Mouse (Mus musculus): ENCODE results near the gene Guk1. TPM values are rescaled to one million over a fixed set of nuclear protein-coding genes. Genes with fewer than 3 reads are reported as not detected.

Gene Guk1
- polyA plus RNA-seq, 1 experiment from 2014 or later: 54.2 TPM

GRCm38 (mm10) chr11:59161398-59161797 is 30.6 kb downstream of the Guk1 start:
- 76% methylated on average over 5 of the region's 5 CpGs for WGBS (ENCODE audit: insufficient replicate concordance)
- peak overlapping the region; percentile 85 for H3K4me2 ChIP-seq
- H3K4me1 ChIP-seq (replicated peaks): peaks cover 47% of the 10 kb centered on the region
- H3K9ac ChIP-seq: peak overlapping the region; percentile 64
- no peak for ATAC-seq (ENCODE audit: insufficient read depth)
- no peaks in the 10 kb centered on the region for H3K27me3 ChIP-seq
- H3K4me3 ChIP-seq (replicated peaks): peak overlapping the region; percentile 78
- no peaks in the 10 kb centered on the region for H3K9me3 ChIP-seq (replicated peaks)
- peaks cover 55% of the 10 kb centered on the region for H3K36me3 ChIP-seq (replicated peaks)
- H3K27ac ChIP-seq (replicated peaks): peak overlapping the region; percentile 99

- Histone ChIP-seq H3K4me3 (replicated peaks) (no peak overlapping the region), H3K4me1 (replicated peaks) (peaks cover 34% of the 10 kb centered on the region), H3K27me3 (no peaks in the 10 kb centered on the region), H3K27ac (replicated peaks) (no peak overlapping the region), H3K9me3 (replicated peaks) (no peaks in the 10 kb centered on the region), H3K9ac (no peak overlapping the region), H3K36me3 (replicated peaks) (peaks cover 66% of the 10 kb centered on the region), H3K4me2 (no peak overlapping the region)
- WGBS (ENCODE audit: insufficient replicate concordance): 85% methylated on average over 4 of the region's 4 CpGs
- ATAC-seq (ENCODE audit: insufficient read depth): no peak
Measured at GRCm38 (mm10) chr11:59159558-59159957, 32.5 kb downstream of the Guk1 start.

- Histone ChIP-seq H3K4me2 (no peak overlapping the region), H3K27me3 (no peaks in the 10 kb centered on the region), H3K4me1 (replicated peaks) (peaks cover 31% of the 10 kb centered on the region), H3K9ac (no peak overlapping the region), H3K9me3 (replicated peaks) (no peaks in the 10 kb centered on the region), H3K27ac (replicated peaks) (no peak overlapping the region), H3K36me3 (replicated peaks) (peaks cover 66% of the 10 kb centered on the region), H3K4me3 (replicated peaks) (no peak overlapping the region)
- WGBS (ENCODE audit: insufficient replicate concordance): 90% methylated on average over 13 of the region's 13 CpGs
- ATAC-seq (ENCODE audit: insufficient read depth): no peak
Measured at GRCm38 (mm10) chr11:59159099-59159498, 32.9 kb downstream of the Guk1 start.

GRCm38 (mm10) chr11:59155900-59156299 is 36.1 kb downstream of the Guk1 start:
- 88% methylated on average over 5 of the region's 5 CpGs for WGBS (ENCODE audit: insufficient replicate concordance)
- H3K36me3 ChIP-seq (replicated peaks): peaks cover 55% of the 10 kb centered on the region

GRCm38 (mm10) chr11:59154220-59154619 is 37.8 kb downstream of the Guk1 start:
- peaks cover 4% of the 10 kb centered on the region; the same call in 1 of the 2 replicates for H3K27me3 ChIP-seq
- no peak overlapping the region for H3K9ac ChIP-seq
- no peaks in the 10 kb centered on the region for H3K9me3 ChIP-seq (replicated peaks)
- H3K27ac ChIP-seq (replicated peaks): no peak overlapping the region
- no peak for ATAC-seq (ENCODE audit: insufficient read depth)
- H3K36me3 ChIP-seq (replicated peaks): peaks cover 39% of the 10 kb centered on the region
- H3K4me2 ChIP-seq: no peak overlapping the region
- H3K4me3 ChIP-seq (replicated peaks): no peak overlapping the region
- peaks cover 4% of the 10 kb centered on the region; the same call in 1 of the 2 replicates for H3K4me1 ChIP-seq (replicated peaks)
- WGBS (ENCODE audit: insufficient replicate concordance): 83% methylated on average over 7 of the region's 7 CpGs

More at GRCm38 (mm10) chr11:59155900-59156299, 36.1 kb downstream of the Guk1 start:
- Histone ChIP-seq H3K9me3 (replicated peaks) (no peaks in the 10 kb centered on the region), H3K27ac (replicated peaks) (no peak overlapping the region), H3K27me3 (no peaks in the 10 kb centered on the region), H3K4me3 (replicated peaks) (no peak overlapping the region), H3K4me1 (replicated peaks) (peaks cover 8% of the 10 kb centered on the region), H3K4me2 (no peak overlapping the region), H3K9ac (no peak overlapping the region)
- ATAC-seq (ENCODE audit: insufficient read depth): no peak

GRCm38 (mm10) chr11:59151729-59152128 is 40.3 kb downstream of the Guk1 start:
- H3K9ac ChIP-seq: no peak overlapping the region
- no peak for ATAC-seq (ENCODE audit: insufficient read depth)
- H3K27ac ChIP-seq (replicated peaks): no peak overlapping the region
- 26% methylated on average over 3 of the region's 3 CpGs for WGBS (ENCODE audit: insufficient replicate concordance)
- no peaks in the 10 kb centered on the region for H3K9me3 ChIP-seq (replicated peaks)
- peaks cover 4% of the 10 kb centered on the region; the same call in 1 of the 2 replicates for H3K4me1 ChIP-seq (replicated peaks)
- H3K36me3 ChIP-seq (replicated peaks): peaks cover 14% of the 10 kb centered on the region
- no peak overlapping the region for H3K4me2 ChIP-seq
- H3K4me3 ChIP-seq (replicated peaks): no peak overlapping the region
- peaks cover 10% of the 10 kb centered on the region for H3K27me3 ChIP-seq

- Histone ChIP-seq H3K27ac (replicated peaks) (no peak overlapping the region), H3K4me1 (replicated peaks) (no peaks in the 10 kb centered on the region), H3K4me3 (replicated peaks) (no peak overlapping the region), H3K36me3 (replicated peaks) (no peaks in the 10 kb centered on the region), H3K27me3 (peaks cover 14% of the 10 kb centered on the region), H3K9me3 (replicated peaks) (no peaks in the 10 kb centered on the region), H3K9ac (no peak overlapping the region), H3K4me2 (no peak overlapping the region)
- no peak for ATAC-seq (ENCODE audit: insufficient read depth)
- WGBS (ENCODE audit: insufficient replicate concordance): 79% methylated on average over 3 of the region's 3 CpGs
Measured at GRCm38 (mm10) chr11:59149302-59149701, 42.7 kb downstream of the Guk1 start.

- Histone ChIP-seq H3K4me3 (replicated peaks) (no peak overlapping the region), H3K4me2 (no peak overlapping the region), H3K27me3 (peaks cover 34% of the 10 kb centered on the region), H3K36me3 (replicated peaks) (no peaks in the 10 kb centered on the region), H3K27ac (replicated peaks) (no peak overlapping the region), H3K9me3 (replicated peaks) (no peaks in the 10 kb centered on the region), H3K9ac (no peak overlapping the region), H3K4me1 (replicated peaks) (peaks cover 7% of the 10 kb centered on the region; the same call in 1 of the 2 replicates)
- WGBS (ENCODE audit: insufficient replicate concordance): 76% methylated on average over 5 of the region's 5 CpGs
- no peak for ATAC-seq (ENCODE audit: insufficient read depth)
Measured at GRCm38 (mm10) chr11:59142962-59143361, 49.0 kb downstream of the Guk1 start.

- Histone ChIP-seq H3K4me3 (replicated peaks) (no peak overlapping the region), H3K4me2 (peak overlapping the region; percentile 42), H3K36me3 (replicated peaks) (no peaks in the 10 kb centered on the region), H3K9ac (no peak overlapping the region), H3K9me3 (replicated peaks) (no peaks in the 10 kb centered on the region), H3K4me1 (replicated peaks) (peaks cover 7% of the 10 kb centered on the region; the same call in 1 of the 2 replicates), H3K27me3 (peaks cover 40% of the 10 kb centered on the region), H3K27ac (replicated peaks) (no peak overlapping the region)
- ATAC-seq (ENCODE audit: insufficient read depth): 0 out of 2 replicates have a peak, but pooled peaks have one; percentile 28
- WGBS (ENCODE audit: insufficient replicate concordance): 6% methylated on average over 14 of the region's 14 CpGs
Measured at GRCm38 (mm10) chr11:59141772-59142370, 50.1 kb downstream of the Guk1 start.

GRCm38 (mm10) chr11:59138537-59139486 is 53.2 kb downstream of the Guk1 start:
- H3K9me3 ChIP-seq (replicated peaks): no peaks in the 10 kb centered on the region
- H3K9ac ChIP-seq: no peak overlapping the region
- no peak overlapping the region for H3K27ac ChIP-seq (replicated peaks)
- H3K4me3 ChIP-seq (replicated peaks): no peak overlapping the region
- peaks cover 10% of the 10 kb centered on the region; the same call in 1 of the 2 replicates for H3K4me1 ChIP-seq (replicated peaks)
- ATAC-seq (ENCODE audit: insufficient read depth): no peak
- H3K27me3 ChIP-seq: peaks cover 63% of the 10 kb centered on the region
- WGBS (ENCODE audit: insufficient replicate concordance): 56% methylated on average over 19 of the region's 19 CpGs
- no peak overlapping the region for H3K4me2 ChIP-seq
- H3K36me3 ChIP-seq (replicated peaks): no peaks in the 10 kb centered on the region
